Mouse (Mus musculus) testis, postnatal 10 days (tissue): Measurements from ENCODE around the gene Clec2d.
"Not testable (repeated sequence)": the region's sequence is repeated elsewhere in the genome, so short reads cannot be mapped to it uniquely, and the experiment has no call there.

ENCODE experiments used
- DNase-seq: peaks from one replicate; pipeline ENCODE4 v3.0.0; 2021; ENCODE audit warnings: low spot score

The Clec2d gene

GRCm38 (mm10) chr6:129187816-129188215 lies 7.4 kb downstream of the Clec2d start:
- not testable (repeated sequence) for DNase-seq

GRCm38 (mm10) chr6:129193431-129193830 lies 13.0 kb downstream of the Clec2d start:
- DNase-seq = no peak

GRCm38 (mm10) chr6:129200066-129200465 lies 19.7 kb downstream of the Clec2d start:
- DNase-seq = not testable (repeated sequence)

GRCm38 (mm10) chr6:129202306-129202705 lies 21.9 kb downstream of the Clec2d start:
- no peak for DNase-seq

- DNase-seq = no peak
These were observed 23.9 kb downstream of the Clec2d start for GRCm38 (mm10) chr6:129204342-129204741.

- DNase-seq = no peak
These were observed 24.4 kb downstream of the Clec2d start for GRCm38 (mm10) chr6:129204838-129205237.

GRCm38 (mm10) chr6:129208891-129209519 lies 28.6 kb downstream of the Clec2d start:
- DNase-seq = no peak

- no peak for DNase-seq
These were observed 29.5 kb downstream of the Clec2d start for GRCm38 (mm10) chr6:129209785-129210446.

- DNase-seq = no peak
These were observed 30.0 kb downstream of the Clec2d start for GRCm38 (mm10) chr6:129210447-129210790.

- DNase-seq = no peak
These were observed 32.2 kb downstream of the Clec2d start for GRCm38 (mm10) chr6:129212421-129213195.

- DNase-seq = no peak
These were observed 33.1 kb downstream of the Clec2d start for GRCm38 (mm10) chr6:129213497-129213896.

GRCm38 (mm10) chr6:129214263-129214662 lies 33.8 kb downstream of the Clec2d start:
- no peak for DNase-seq

- no peak for DNase-seq
These were observed 34.6 kb downstream of the Clec2d start for GRCm38 (mm10) chr6:129215053-129215452.

GRCm38 (mm10) chr6:129215886-129216637 lies 35.6 kb downstream of the Clec2d start:
- DNase-seq = no peak

- DNase-seq = no peak
These were observed 36.4 kb downstream of the Clec2d start for GRCm38 (mm10) chr6:129216721-129217230.

GRCm38 (mm10) chr6:129218191-129218696 lies 37.8 kb downstream of the Clec2d start:
- no peak for DNase-seq

- DNase-seq = no peak
These were observed 39.6 kb downstream of the Clec2d start for GRCm38 (mm10) chr6:129219897-129220517.

- DNase-seq = no peak
These were observed 40.6 kb downstream of the Clec2d start for GRCm38 (mm10) chr6:129221053-129221452.

GRCm38 (mm10) chr6:129222188-129222800 lies 41.9 kb downstream of the Clec2d start:
- DNase-seq = no peak

GRCm38 (mm10) chr6:129223611-129224010 lies 43.2 kb downstream of the Clec2d start:
- DNase-seq = no peak

GRCm38 (mm10) chr6:129224090-129224489 lies 43.7 kb downstream of the Clec2d start:
- no peak for DNase-seq
